Mouse (Mus musculus) NIH3T3 (cell line): ENCODE measurements around the gene Napsa.

Experiments
- DNase-seq: peaks from one replicate; pipeline ENCODE4 v3.0.0-alpha.2; 2012; ENCODE audit warnings: low read depth

Gene Napsa

DNA sequence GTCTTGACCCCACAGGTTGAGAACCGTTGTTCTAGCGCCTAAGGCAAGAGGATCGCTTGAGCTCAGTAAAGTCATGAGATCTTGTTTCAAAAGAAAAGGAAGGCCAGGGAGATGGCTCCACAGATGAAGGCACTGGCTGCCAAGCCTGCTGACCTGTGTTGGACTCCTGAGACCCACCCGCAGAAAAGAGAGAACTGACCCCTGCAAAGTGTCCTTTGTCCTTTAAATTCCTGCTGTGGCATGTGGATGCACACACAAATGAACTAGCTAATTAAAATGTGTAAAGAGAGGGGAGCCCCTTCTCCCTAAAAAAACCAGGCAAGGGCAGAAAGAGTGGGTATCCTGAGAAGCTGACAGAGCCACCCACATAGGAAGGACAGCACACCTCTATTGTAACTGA lies 369 bp upstream of the Napsa start:
- DNase-seq = no peak

DNA sequence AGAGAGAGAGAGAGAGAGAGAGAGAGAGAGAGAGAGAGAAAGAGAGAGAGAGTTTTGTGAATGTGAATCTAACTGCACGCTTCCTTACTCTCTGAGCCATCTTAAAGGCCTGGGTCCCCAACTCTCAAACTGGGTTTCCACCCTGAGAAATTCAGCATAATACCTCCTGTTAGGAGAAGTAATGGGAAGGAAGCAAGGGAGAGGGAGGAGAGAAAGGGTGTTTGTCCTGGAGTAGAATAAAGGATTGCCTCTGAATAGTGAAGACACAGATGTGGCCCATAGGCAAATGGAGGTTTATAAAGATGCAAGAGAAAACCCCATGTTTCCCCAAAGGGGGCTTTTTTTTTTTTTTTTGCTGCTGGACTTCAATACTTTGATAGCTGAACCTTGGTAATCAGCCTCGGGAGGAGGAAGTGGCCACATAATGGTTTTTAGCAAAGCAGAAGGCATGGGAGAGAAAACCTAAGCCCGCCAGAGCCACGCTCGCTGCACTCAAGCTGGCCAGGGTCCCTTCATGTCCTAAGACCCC lies 840 bp downstream of the Napsa start:
- no peak for DNase-seq

DNA sequence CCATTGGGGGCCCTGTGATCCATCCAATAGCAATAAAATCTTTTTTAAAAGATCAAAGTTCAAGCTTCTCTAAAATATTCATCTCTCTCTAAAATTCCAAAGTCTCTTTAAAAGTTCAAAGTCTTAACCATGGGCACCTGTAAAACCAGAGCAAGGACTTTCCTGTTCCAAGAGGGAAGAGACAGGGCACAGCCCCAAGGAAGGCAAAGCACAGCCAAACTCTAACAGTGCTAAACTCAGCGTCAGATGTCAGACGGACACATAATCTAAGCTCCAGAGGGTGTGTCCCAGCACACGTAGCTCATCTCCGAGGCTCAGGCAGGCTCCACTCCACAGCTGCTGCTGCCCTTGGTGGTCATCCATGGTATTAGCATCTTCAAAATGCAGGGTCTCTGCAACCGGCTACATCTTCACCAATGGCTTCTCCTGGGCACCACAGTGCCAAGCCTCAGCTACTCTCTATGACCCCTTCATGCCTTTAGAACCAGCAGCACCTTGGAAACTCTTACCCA lies 4.2 kb downstream of the Napsa start:
- DNase-seq = no peak

DNA sequence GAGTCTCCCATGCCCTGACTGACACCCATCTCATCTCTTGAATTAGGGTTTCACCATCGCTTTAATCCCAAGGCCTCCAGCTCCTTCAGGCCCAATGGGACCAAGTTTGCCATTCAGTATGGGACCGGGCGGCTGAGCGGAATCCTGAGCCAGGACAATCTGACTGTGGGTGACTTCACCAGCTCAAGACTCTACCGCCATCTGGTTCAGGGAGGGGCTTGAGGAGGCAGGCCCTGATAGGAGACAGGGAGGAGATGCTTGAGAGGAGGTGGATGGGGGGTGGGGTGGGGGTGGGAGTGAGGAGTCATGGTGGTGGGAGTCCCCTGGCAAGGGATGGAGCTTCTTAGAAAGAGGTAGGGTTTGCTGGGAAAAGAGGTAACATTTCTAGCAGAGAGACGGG lies 9.5 kb downstream of the Napsa start:
- DNase-seq = no peak

DNA sequence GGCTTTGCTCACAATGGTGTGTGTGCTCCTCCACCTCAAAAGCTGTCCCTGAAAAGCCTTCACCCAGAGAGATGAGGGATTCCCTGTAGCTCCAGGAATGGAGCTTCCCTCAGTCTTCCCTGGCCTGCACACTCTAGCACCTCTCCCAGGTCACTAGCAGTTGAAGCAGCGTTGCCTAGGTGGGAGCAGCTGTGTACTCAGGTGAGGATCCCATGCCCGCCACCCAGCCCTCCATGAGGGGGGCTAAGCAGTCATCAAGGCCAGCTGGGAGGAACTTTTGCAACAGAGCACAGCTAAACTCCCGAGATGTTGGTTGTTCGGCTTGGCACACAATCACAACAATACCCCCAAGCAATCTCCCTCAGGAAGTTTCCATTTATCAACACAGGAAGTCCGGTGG lies 10.5 kb downstream of the Napsa start:
- no peak for DNase-seq

DNA sequence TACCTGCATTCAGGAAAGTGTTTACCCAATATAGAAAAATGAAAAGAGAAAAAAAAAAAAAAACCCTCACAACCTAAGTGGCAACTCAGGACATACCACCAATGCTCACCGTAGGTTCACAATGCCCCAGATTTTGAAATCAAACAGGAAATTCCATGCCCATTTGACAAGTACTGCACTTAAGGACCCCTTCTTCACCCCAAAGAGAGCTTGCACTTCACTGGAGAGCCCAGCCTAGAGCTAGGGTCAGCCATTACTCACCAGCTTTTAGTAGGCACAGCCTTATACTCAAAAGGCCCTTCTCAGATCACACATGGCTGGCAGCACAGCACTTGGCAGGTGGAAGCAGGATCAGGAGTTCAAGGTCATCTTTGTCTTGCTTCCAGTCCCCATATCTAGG lies 11.0 kb downstream of the Napsa start:
- no peak for DNase-seq

DNA sequence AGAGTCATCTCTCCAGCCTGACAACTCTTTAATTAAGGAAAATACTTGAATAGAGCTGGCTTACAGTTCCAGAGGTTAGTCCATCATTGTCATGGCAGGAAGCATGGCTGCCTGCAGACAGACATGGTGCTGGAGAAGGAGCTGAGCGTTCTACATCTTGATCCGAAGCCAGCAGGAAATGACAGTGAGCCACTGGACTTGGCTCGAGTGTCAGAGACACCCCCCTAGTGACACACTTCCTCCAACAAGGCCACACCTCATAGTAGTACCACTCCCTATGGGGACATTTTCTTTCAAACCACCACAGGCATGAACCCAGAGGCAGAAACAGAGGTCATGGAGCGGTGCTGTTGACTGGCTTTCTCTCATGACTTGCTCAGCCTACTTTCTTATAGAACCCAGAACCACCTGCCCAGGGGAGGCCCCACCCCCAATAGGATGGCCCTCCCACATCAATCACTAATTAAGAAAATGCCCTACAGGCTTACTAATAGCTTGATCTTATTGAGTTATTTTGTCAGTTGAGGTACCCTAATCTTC lies 12.2 kb downstream of the Napsa start:
- no peak for DNase-seq

DNA sequence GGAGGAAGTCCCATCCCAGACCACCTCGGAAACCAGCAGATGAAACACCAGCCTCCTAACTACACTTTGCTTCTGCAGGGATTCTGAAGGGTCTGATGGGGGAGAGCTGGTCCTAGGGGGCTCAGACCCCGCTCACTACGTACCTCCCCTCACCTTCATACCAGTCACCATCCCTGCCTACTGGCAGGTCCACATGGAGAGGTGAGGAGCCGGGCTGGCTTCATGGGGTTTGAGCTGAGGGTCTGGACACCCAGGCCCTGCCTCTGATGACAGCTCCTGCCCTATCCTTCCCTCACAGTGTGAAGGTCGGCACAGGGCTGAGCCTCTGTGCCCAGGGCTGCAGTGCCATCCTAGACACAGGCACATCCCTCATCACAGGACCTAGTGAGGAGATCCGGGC lies 12.7 kb downstream of the Napsa start:
- no peak for DNase-seq

DNA sequence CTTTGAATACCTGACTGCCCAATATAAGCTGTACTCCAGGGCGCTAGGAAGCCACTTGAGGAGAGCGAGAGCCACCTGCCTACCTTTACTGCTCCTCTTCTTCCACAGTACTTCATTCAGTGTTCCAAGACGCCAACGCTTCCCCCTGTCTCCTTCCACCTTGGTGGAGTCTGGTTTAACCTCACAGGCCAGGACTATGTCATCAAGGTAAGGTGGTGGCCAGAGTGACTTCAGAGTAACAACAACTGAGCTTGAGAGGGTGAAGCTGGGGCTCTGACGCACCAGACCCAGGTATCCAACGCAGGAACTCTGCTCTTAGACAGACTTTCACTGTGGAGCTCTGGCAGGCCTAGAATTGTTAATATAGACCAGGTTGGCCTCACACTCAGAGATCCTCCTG lies 13.4 kb downstream of the Napsa start:
- DNase-seq = no peak

DNA sequence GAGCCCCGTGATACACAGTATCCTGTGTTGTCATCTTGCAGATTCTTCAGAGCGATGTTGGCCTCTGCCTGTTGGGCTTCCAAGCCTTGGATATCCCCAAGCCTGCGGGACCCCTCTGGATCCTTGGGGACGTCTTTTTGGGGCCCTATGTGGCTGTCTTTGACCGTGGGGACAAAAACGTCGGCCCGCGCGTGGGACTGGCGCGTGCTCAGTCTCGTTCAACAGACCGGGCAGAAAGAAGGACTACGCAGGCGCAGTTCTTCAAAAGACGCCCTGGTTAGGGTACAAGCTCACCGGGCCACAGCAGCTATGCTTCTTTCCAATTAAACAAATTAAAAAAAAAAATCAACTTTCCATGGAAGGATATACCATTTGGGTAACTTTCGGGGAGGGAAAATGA lies 14.3 kb downstream of the Napsa start:
- DNase-seq = no peak

DNA sequence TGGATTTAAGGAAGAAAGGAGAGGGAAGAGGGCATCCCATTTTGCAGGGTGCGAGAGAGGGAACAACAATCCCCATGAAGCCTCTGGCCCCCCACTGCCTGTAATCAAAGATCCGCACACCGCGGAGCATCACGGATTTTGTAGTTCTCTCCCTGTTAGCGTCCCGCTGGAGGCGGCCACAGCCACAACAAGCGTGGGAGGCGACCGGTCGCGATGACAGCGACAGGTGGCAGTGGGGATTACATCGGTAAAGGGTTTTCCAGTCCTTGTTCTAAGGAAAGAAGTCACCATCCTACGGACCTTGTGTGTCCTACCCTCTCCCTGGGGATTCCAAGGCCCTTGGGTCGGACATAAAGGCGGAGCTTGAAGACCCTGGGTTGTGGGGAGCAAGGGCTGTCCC lies 14.8 kb downstream of the Napsa start:
- DNase-seq = no peak

DNA sequence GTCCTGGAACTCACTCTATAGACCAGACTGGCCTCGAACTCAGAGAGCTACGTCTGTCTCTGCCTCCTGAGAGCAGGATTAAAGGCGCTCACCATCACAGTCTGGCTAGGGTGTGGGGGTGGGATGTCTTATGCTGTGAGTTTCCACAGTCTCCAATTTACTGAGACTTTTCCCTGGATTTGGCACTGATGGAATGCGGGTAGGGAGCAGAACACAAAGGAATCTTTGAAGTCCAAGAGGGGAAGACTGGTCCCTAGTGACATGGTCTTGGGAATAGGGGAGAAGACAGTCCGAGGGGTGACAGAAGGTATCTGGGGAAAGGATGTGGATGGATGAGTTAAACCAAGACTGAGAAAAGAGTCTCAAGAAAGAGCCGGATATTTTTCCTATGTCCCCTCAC lies 15.5 kb downstream of the Napsa start:
- DNase-seq = no peak

DNA sequence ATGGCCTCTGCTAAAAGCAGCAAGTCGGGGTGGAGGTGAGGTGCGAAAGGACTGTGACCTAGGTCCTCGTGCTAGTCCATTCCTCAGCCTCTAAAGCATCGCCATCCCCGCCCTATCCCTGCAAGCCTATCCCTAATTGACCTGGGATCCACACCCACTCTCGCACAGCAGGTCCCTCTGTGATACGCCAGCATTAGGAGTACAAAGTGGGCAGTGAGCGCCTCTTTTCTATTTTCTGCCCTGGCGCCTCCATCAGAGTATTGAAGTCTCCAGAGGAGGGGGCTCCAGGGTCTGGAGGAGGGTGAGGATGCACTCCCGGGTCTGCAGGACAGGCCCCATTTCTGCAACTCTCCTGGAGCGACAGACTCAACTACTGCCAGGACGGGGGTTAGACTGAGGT lies 16.2 kb downstream of the Napsa start:
- no peak for DNase-seq

DNA sequence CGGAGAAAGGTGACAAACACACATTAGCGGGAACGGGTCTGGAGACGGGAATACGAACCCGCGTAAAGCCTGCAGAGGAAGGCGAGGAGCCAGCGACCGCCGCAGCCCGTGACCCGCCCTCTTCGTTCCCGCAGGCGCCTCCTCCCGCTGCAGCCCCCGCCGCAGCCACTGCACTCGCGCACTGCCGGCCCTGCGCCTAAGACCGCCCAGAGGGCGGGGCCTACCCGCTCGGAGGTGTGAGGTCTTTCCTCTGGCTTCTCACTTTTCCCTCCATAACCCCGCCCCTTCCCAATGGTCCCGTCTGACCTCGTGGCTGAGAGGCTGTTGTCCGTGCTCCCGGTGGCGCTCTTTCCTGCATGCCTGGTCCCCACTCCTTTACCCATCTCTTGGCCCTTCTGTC lies 17.0 kb downstream of the Napsa start:
- DNase-seq = no peak

DNA sequence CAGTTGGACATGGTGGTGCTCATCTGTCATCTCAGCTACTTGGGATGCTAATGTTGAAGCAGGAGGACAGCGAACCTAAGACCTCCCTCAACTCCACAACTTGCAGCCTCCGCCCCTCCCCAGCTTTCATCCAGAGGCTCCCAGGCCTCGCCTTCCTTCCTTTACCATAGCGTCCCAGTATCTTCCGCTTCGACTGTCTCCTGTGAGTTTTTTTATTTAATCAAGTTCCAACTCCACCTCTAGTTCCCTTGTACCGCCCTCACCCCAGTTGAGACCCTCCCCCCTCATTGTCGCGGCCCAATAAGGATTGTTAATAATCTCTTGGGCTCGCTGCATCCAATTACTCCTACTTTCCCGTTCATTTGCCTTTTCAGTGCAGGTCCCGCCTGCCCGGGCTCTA lies 17.8 kb downstream of the Napsa start:
- no peak for DNase-seq

DNA sequence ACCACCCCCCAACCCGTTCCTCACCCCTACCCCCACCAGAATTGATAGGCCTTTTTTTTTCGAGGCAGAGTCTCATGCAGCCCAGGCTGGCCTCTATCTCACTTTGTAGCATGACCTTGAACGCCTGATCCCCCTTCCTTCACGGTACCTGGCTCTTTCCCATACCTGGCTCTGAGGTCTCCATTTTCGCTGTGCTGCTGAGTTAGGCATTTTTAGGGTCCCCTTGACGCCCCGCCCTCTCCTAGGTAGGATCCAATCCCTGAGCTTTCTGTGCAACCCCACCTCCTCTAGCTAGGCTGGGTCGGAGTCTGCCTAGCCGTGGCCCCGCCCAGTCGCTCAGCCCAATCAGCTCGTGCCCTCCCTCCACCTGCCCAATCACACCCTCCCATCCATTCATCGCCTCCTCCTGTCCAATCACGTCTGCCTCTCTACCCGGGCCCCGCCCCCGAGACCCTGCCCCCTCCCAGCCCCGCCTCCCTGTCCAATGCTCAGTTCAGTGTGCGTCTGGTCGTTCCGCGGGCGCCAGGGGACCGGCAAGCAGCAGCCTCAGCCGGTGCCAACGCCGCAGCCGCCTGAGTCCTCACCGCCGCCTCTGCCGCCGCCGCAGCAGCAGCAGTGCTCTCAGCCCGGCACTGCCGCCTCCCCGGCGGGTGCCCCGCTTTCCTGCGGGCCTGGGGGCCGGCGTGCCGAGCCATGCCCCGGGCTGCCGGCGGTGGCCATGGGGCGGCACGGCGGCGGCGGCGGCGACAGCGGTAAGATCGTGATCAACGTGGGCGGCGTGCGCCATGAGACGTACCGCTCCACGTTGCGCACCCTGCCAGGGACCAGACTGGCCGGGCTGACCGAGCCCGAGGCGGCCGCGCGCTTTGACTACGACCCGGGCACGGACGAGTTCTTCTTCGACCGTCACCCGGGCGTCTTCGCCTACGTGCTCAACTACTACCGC lies 18.5 kb downstream of the Napsa start, which contains the start of gene Kcnc3:
Gene Kcnc3 (plus strand): TSS at position 263 of the 946 bp plus-strand sequence.
- DNase-seq = no peak

DNA sequence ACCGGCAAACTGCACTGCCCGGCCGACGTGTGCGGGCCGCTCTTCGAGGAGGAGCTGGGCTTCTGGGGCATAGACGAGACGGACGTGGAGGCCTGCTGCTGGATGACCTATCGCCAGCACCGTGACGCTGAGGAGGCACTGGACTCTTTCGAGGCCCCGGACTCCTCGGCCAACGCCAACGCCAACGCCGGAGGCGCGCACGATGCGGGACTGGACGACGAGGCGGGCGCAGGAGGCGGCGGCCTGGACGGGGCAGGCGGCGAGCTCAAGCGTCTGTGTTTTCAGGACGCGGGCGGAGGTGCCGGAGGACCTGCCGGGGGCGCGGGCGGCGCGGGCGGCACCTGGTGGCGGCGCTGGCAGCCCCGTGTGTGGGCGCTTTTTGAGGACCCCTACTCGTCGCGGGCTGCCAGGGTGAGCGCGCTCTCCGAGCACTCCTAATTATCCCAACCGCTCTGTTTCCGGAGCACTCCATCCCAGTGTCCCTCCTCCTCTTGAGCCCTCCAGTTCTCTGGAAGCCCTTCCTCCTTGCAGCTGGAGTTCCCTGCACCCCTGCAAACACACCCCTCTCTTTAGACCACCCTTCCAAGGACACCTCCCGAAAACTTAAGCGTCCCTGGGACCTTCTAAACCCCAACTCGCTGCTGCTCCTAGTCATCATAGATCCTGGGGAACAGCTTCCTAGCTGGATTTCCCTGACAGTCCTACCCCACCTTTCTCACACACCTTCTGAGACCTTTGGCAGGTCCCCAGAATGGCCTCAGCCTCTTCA lies 19.4 kb downstream of the Napsa start:
- no peak for DNase-seq

DNA sequence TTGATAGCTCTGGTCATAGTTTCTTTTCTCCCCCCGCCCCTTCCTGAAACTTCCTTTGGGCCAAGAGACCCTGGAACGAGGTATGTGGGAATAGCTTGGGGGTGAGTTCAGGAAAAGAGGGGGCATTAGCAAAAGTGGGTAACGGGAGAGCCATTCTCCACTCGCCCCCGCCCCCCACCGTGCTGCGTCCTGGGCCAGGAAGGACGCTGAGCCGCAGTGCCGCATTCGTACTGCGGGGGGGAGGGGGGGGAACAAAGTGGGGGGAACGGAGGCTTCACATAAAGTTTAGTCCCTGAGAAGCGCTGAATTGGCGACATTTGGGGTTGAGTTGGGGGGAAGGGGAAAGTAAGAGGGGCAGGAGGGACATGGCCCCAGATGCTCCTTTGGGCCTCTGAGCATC lies 20.9 kb downstream of the Napsa start:
- DNase-seq = no peak

DNA sequence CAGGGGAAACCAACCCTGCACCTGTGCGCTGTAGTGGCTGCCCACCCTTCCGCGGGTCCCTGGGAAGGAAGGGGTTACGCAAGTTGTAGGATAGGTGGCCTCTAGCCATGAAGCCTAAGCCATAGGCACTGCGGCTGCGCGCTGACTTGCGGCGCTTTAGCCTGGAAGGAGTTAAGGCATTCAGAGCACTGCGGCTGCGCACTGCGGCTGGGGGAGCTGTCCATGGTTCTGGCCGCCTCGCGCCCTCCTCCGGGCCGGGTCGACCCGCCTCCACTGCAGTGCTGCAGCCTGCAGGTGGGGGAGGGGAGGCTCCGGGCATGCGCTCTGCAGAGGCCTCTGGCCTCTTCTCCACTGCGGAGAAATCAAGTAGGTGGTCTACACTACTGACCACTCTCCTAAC lies 21.6 kb downstream of the Napsa start:
- DNase-seq = peak; percentile 31

DNA sequence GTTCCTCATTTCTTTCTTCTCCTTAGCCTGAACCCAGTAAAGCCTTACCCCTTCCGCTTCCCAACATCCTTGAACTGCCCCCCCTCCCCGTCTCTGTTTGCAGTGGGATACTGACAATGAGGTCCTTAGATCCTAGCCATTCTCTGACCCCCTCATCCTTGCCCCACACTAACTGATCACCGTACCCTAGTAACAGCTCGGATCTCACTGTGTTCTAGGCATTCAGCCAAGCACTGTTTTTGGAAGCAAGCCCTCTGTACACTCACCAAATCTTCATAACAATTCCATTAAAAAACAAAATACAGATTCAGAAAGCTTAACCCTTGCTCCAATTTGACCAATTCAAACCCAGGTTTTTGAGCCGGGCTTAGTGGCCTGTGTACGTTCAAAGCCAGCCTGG lies 22.1 kb downstream of the Napsa start:
- peak; percentile 83 for DNase-seq

DNA sequence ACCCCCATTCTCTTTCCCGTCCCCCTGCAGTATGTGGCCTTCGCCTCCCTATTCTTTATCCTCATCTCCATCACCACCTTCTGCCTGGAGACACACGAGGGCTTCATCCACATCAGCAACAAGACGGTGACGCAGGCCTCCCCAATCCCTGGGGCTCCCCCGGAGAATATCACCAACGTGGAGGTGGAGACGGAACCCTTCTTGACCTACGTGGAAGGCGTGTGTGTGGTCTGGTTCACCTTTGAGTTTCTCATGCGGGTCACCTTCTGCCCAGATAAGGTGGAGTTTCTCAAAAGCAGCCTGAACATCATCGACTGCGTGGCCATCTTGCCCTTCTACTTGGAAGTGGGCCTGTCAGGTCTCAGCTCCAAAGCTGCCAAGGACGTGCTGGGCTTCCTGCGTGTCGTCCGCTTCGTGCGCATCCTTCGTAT lies 23.0 kb downstream of the Napsa start:
- no peak for DNase-seq

DNA sequence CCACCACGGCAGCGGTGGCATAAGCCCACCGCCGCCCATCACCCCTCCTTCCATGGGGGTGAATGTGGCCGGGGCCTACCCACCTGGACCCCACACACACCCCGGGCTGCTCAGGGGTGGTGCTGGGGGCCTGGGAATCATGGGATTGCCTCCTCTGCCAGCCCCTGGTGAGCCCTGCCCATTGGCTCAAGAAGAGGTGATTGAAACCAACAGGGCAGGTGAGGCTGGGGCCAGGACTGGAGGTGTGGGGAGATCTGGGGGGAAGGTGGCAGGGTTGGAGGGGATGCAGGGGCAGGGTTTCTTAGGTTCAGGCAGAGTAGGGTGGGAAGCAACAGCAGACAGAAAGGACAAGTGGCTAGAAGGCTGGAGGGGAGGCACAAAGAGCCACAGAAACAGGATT lies 23.9 kb downstream of the Napsa start:
- no peak for DNase-seq
